Mouse (Mus musculus) Patski (cell line): ENCODE measurements around the gene P4hb. TPM values are rescaled to one million over a fixed set of nuclear protein-coding genes. Genes with fewer than 3 reads are reported as not detected.
"Not testable (repeated sequence)": the region's sequence is repeated elsewhere in the genome, so short reads cannot be mapped to it uniquely, and the experiment has no call there.

Experiments used
- ATAC-seq: fragments of 100-300 bp; one replicate; pipeline ENCODE4 v1.8.0; 2021
- CTCF ChIA-PET: fragments of 350-600 bp; sonication (Branson Sonifier 250); formaldehyde crosslinking; loops from one replicate; lab custom pipeline; 2022; ENCODE audit warnings: inconsistent platforms; lab: Charles Lee
- POLR2A ChIA-PET: fragments of 350-600 bp; sonication (Branson Sonifier 250); formaldehyde crosslinking; loops from one replicate; lab custom pipeline; 2022; ENCODE audit warnings: antibody characterized with exemption, inconsistent platforms; lab: Charles Lee
- DNase-seq: peaks from one replicate; pipeline ENCODE4 v3.0.0-alpha.2; 2011; ENCODE audit warnings: low read depth, low spot score
- H3K27me3 ChIP-seq: fragments of 371-371 bp; one replicate; pipeline ENCODE4 v1.5.1; 2021
- CTCF ChIP-seq: fragments of 100-300 bp; IDR thresholded peaks from one replicate; pipeline ENCODE4 v1.5.1; 2021
- in situ Hi-C: fragments of 300-500 bp; cut with MboI; formaldehyde crosslinking; loops from 3 replicates; pipeline ENCODE4 v1.11.1; 2018; ENCODE audit warnings: low pct_unique_long_range_greater_than_20kb, mixed read lengths
- polyA plus RNA-seq: library from polyadenylated mRNA; unstranded; gene quantifications from one replicate; pipeline ENCODE4 v1.2.3, GENCODE M21; 2021

Gene P4hb
- polyA plus RNA-seq, 1 experiment from 2014 or later, result 661 TPM

GRCm38 (mm10) chr11:120517147-120517546 lies 55.9 kb downstream of the P4hb start:
- H3K27me3 ChIP-seq, result no peaks in the 10 kb centered on the region
- in situ Hi-C loops, result loop anchor here (5.0 kb wide), 1 partner anchor 45 kb away; no protein-coding TSS in a partner anchor
- no peak for ATAC-seq
- no peak for DNase-seq
- ChIA-PET CTCF (interaction anchor here (1.1 to 1.5 kb wide), 4 partner anchors 25 to 60 kb away, joined by 3 to 5 read pairs (median 3); no protein-coding TSS in a partner anchor), POLR2A (interaction anchor here (1.6 kb wide), 1 partner anchor 55 kb away, joined by 5 read pairs; the partner anchor contains the start of gene P4hb)
- no peak for TF ChIP-seq CTCF

GRCm38 (mm10) chr11:120515611-120516010 lies 57.4 kb downstream of the P4hb start:
- DNase-seq, result peak; percentile 28
- POLR2A ChIA-PET, result interaction anchor here (0.6 to 1.5 kb wide), 5 partner anchors 14 to 1167 kb away, joined by 3 to 8 read pairs (median 4); partner anchors contain the start of gene P4hb
- no peaks in the 10 kb centered on the region for H3K27me3 ChIP-seq
- peak; percentile 99 for TF ChIP-seq CTCF
- in situ Hi-C loops, result loop anchor here (5.0 kb wide), 1 partner anchor 47 kb away; no protein-coding TSS in a partner anchor
- peak; percentile 63 for ATAC-seq
- CTCF ChIA-PET, result interaction anchor here (0.6 to 2.0 kb wide), 10 partner anchors 9 to 67 kb away, joined by 3 to 7 read pairs (median 4); partner anchors contain the start of gene Ppp1r27

- H3K27me3 ChIP-seq, DNase-seq, POLR2A ChIA-PET, ATAC-seq, in situ Hi-C loops: not testable (repeated sequence)
- CTCF ChIA-PET, result interaction anchor here (1.1 to 2.0 kb wide), 3 partner anchors 58 to 70 kb away, joined by 3 to 6 read pairs (median 5); no protein-coding TSS in a partner anchor
Measured at GRCm38 (mm10) chr11:120514262-120514661, 58.8 kb downstream of the P4hb start.

- no peak for ATAC-seq
- H3K27me3 ChIP-seq, result no peaks in the 10 kb centered on the region
- peak; percentile 9 for DNase-seq
- no peak for TF ChIP-seq CTCF
- in situ Hi-C loops, result no loop called here
- CTCF ChIA-PET, result interaction anchor here (1.1 to 1.5 kb wide), 3 partner anchors 23 to 71 kb away, joined by 3 to 5 read pairs (median 3); no protein-coding TSS in a partner anchor
- POLR2A ChIA-PET, result interaction anchor here (0.8 kb wide), 1 partner anchor 21 kb away, joined by 3 read pairs; no protein-coding TSS in a partner anchor
Measured at GRCm38 (mm10) chr11:120512790-120513453, 60.1 kb downstream of the P4hb start.

GRCm38 (mm10) chr11:120510375-120511030 lies 62.5 kb downstream of the P4hb start:
- DNase-seq (no peak), ATAC-seq (no peak)
- POLR2A ChIA-PET, result interaction anchor here (0.5 to 1.1 kb wide), 4 partner anchors 21 to 121 kb away, joined by 3 to 4 read pairs (median 3); no protein-coding TSS in a partner anchor
- CTCF ChIA-PET, result interaction anchor here (1.1 to 2.1 kb wide), 3 partner anchors 16 to 67 kb away, joined by 3 to 4 read pairs (median 4); no protein-coding TSS in a partner anchor
- in situ Hi-C loops, result no loop called here
- no peaks in the 10 kb centered on the region for H3K27me3 ChIP-seq
- TF ChIP-seq CTCF, result no peak

Other genes starting within 250 kb of the P4hb start
- gene Actg1, start 224.7 kb downstream of the P4hb start, polyA plus RNA-seq, result 2,862 TPM
- 0.23 TPM for gene Fscn2, start 211.7 kb downstream of the P4hb start, polyA plus RNA-seq
- gene Faap100, start 194.5 kb downstream of the P4hb start, polyA plus RNA-seq, result 15.1 TPM
- 69.2 TPM for gene Nploc4, start 135.5 kb downstream of the P4hb start, polyA plus RNA-seq
- not detected for gene Tspan10, start 130.6 kb downstream of the P4hb start, polyA plus RNA-seq
- 0.24 TPM for gene Pde6g, start 119.8 kb downstream of the P4hb start, polyA plus RNA-seq
- 14.4 TPM for gene Oxld1, start 115.2 kb downstream of the P4hb start, polyA plus RNA-seq
- gene Ccdc137, start 115.1 kb downstream of the P4hb start, polyA plus RNA-seq, result 25.6 TPM
- 36.3 TPM for gene Arl16, start 105.6 kb downstream of the P4hb start, polyA plus RNA-seq
- 172 TPM for gene Mrpl12, start 88.6 kb downstream of the P4hb start, polyA plus RNA-seq
- gene Slc25a10, start 81.4 kb downstream of the P4hb start, polyA plus RNA-seq, result 41.2 TPM
- not detected for gene Gcgr, start 42.6 kb downstream of the P4hb start, polyA plus RNA-seq
- gene Mcrip1, start 23.5 kb downstream of the P4hb start, polyA plus RNA-seq, result 78.0 TPM
- gene Ppp1r27, start 22.1 kb downstream of the P4hb start, polyA plus RNA-seq, result not detected
- gene Arhgdia, start 8.4 kb upstream of the P4hb start, polyA plus RNA-seq, result 439 TPM
- gene Alyref, start 25.1 kb upstream of the P4hb start, polyA plus RNA-seq, result 118 TPM
- 82.8 TPM for gene Anapc11, start 25.2 kb upstream of the P4hb start, polyA plus RNA-seq
- 0.59 TPM for gene Npb, start 35.2 kb upstream of the P4hb start, polyA plus RNA-seq
- 108 TPM for gene Pcyt2, start 44.7 kb upstream of the P4hb start, polyA plus RNA-seq
- gene Sirt7, start 52.0 kb upstream of the P4hb start, polyA plus RNA-seq, result 30.1 TPM
- gene Mafg, start 60.3 kb upstream of the P4hb start, polyA plus RNA-seq, result 54.6 TPM
- gene Pycr1, start 70.5 kb upstream of the P4hb start, polyA plus RNA-seq, result 6.7 TPM
- not detected for gene Myadml2, start 74.9 kb upstream of the P4hb start, polyA plus RNA-seq
- gene Notum, start 87.9 kb upstream of the P4hb start, polyA plus RNA-seq, result 0.21 TPM
- gene Aspscr1, start 99.7 kb upstream of the P4hb start, polyA plus RNA-seq, result 54.9 TPM
- 21.7 TPM for gene Cenpx, start 140.5 kb upstream of the P4hb start, polyA plus RNA-seq
- 50.6 TPM for gene Lrrc45, start 140.7 kb upstream of the P4hb start, polyA plus RNA-seq
- 10.0 TPM for gene Rac3, start 148.2 kb upstream of the P4hb start, polyA plus RNA-seq
- 17.2 TPM for gene Dcxr, start 154.0 kb upstream of the P4hb start, polyA plus RNA-seq
- gene Cbr2, start 158.9 kb upstream of the P4hb start, polyA plus RNA-seq, result 17.0 TPM
- gene Hmga1b, start 189.5 kb upstream of the P4hb start, polyA plus RNA-seq, result 57.8 TPM
- gene Rfng, start 211.0 kb upstream of the P4hb start, polyA plus RNA-seq, result 17.1 TPM
- 138 TPM for gene Gps1, start 211.0 kb upstream of the P4hb start, polyA plus RNA-seq
- 46.0 TPM for gene Dus1l, start 223.2 kb upstream of the P4hb start, polyA plus RNA-seq